Mouse (Mus musculus) lung, adult 18-20 months (tissue): ENCODE results near the gene Nln.

Experiments
- DNase-seq, 2 experiments: peaks; one replicate each; pipeline ENCODE4 v3.0.0; 2022; ENCODE audit warnings: mixed read lengths in 2 of 2

The Nln gene

GRCm38 (mm10) chr13:104109288-104109815 is at the start of gene Nln, which contains the start of gene Sgtb:
Gene Nln (minus strand): TSS chr13:104109614.
Gene Sgtb (plus strand): TSS chr13:104109741.
- DNase-seq = peak; percentile 87 to 88

- no peak for DNase-seq
Observed at GRCm38 (mm10) chr13:104155686-104156085, 46.3 kb upstream of the Nln start.

- no peak for DNase-seq
Observed at GRCm38 (mm10) chr13:104155106-104155505, 45.7 kb upstream of the Nln start.

- no peak for DNase-seq
Observed at GRCm38 (mm10) chr13:104154180-104154579, 44.8 kb upstream of the Nln start.

- DNase-seq = no peak
Observed at GRCm38 (mm10) chr13:104145646-104146045, 36.2 kb upstream of the Nln start.

GRCm38 (mm10) chr13:104144871-104145270 is 35.5 kb upstream of the Nln start:
- DNase-seq = no peak

GRCm38 (mm10) chr13:104139369-104140209 is 30.2 kb upstream of the Nln start:
- DNase-seq = peak; percentile 72 to 81

GRCm38 (mm10) chr13:104134510-104135085 is 25.2 kb upstream of the Nln start:
- no peak for DNase-seq

- DNase-seq = no peak
Observed at GRCm38 (mm10) chr13:104132561-104132960, 23.1 kb upstream of the Nln start.

- no peak for DNase-seq
Observed at GRCm38 (mm10) chr13:104123662-104124381, 14.4 kb upstream of the Nln start.

- DNase-seq = peak in 1 of 2 experiments; percentile 8
Observed at GRCm38 (mm10) chr13:104122078-104122840, 12.8 kb upstream of the Nln start.

- DNase-seq = no peak
Observed at GRCm38 (mm10) chr13:104114827-104115226, 5.4 kb upstream of the Nln start.

- DNase-seq = no peak
Observed at GRCm38 (mm10) chr13:104113782-104114181, 4.4 kb upstream of the Nln start.

- DNase-seq = no peak
Observed at GRCm38 (mm10) chr13:104112266-104112900, 3.0 kb upstream of the Nln start.

- DNase-seq = no peak
Observed at GRCm38 (mm10) chr13:104110526-104110925, 1.1 kb upstream of the Nln start.

GRCm38 (mm10) chr13:104109816-104110521 is 555 bp upstream of the Nln start:
- peak; percentile 48 to 53 for DNase-seq

- DNase-seq = peak in 1 of 2 experiments; percentile 35
Observed at GRCm38 (mm10) chr13:104108651-104109287, 645 bp downstream of the Nln start.

- no peak for DNase-seq
Observed at GRCm38 (mm10) chr13:104101606-104102235, 7.7 kb downstream of the Nln start.

GRCm38 (mm10) chr13:104100416-104100815 is 9.0 kb downstream of the Nln start:
- DNase-seq = no peak

GRCm38 (mm10) chr13:104097190-104097589 is 12.2 kb downstream of the Nln start:
- peak; percentile 10 to 32 for DNase-seq
